Mouse (Mus musculus): ENCODE results near the gene Gm42421. TPM values are rescaled to one million over a fixed set of nuclear protein-coding genes. Genes with fewer than 3 reads are reported as not detected.

Gm42421 gene
- 0.50 and 0.64 TPM in 2 replicates for polyA plus RNA-seq (2014; fragmentation: Nextera tagmentation; extraction: Ambion mirVana)

- Histone ChIP-seq H3K9ac (ENCODE audit: low read depth, low read length) (no peak within 1 kb of the TSS), H3K4me1 (ENCODE audit: control insufficient read depth, insufficient read depth, low read length) (no peaks in the 10 kb centered on the region), H3K27me3 (ENCODE audit: control insufficient read depth, insufficient read depth, low read length) (no peaks in the 10 kb centered on the region), H3K4me3 (ENCODE audit: low read length) (no peak within 1 kb of the TSS), H3K4me2 (replicated peaks; ENCODE audit: low read depth, low read length) (no peak within 1 kb of the TSS), H3K27ac (ENCODE audit: low read depth, low read length) (no peak within 1 kb of the TSS), H3K9me3 (ENCODE audit: control insufficient read depth, low read length) (no peaks in the 10 kb centered on the region), H3K36me3 (ENCODE audit: control insufficient read depth, insufficient read depth, low read length) (peaks cover 78% of the 10 kb centered on the region)
- 95% methylated on average over 8 of the region's 8 CpGs for WGBS
- no peak for ATAC-seq (ENCODE audit: low FRiP score, low TSS enrichment)
Observed at GRCm38 (mm10) chr5:143927875-143928274, at the start of gene Gm42421. Gene Gm42421, plus strand, starts transcription at chr5:143928175.

- no peak for ATAC-seq (ENCODE audit: low FRiP score, low TSS enrichment)
- H3K4me3 ChIP-seq (ENCODE audit: low read length), result no peak overlapping the region
- WGBS, result 95% methylated on average over 3 of the region's 3 CpGs
- H3K9me3 ChIP-seq (ENCODE audit: control insufficient read depth, low read length), result peaks cover 5% of the 10 kb centered on the region; the same call in 1 of the 2 replicates
- H3K4me2 ChIP-seq (replicated peaks; ENCODE audit: low read depth, low read length), result no peak overlapping the region
- no peaks in the 10 kb centered on the region for H3K4me1 ChIP-seq (ENCODE audit: control insufficient read depth, insufficient read depth, low read length)
- no peak overlapping the region for H3K27ac ChIP-seq (ENCODE audit: low read depth, low read length)
- H3K9ac ChIP-seq (ENCODE audit: low read depth, low read length), result no peak overlapping the region
- peaks cover 93% of the 10 kb centered on the region for H3K36me3 ChIP-seq (ENCODE audit: control insufficient read depth, insufficient read depth, low read length)
- H3K27me3 ChIP-seq (ENCODE audit: control insufficient read depth, insufficient read depth, low read length), result no peaks in the 10 kb centered on the region
Observed at GRCm38 (mm10) chr5:143885274-143885673, 42.7 kb upstream of the Gm42421 start.

DNA sequence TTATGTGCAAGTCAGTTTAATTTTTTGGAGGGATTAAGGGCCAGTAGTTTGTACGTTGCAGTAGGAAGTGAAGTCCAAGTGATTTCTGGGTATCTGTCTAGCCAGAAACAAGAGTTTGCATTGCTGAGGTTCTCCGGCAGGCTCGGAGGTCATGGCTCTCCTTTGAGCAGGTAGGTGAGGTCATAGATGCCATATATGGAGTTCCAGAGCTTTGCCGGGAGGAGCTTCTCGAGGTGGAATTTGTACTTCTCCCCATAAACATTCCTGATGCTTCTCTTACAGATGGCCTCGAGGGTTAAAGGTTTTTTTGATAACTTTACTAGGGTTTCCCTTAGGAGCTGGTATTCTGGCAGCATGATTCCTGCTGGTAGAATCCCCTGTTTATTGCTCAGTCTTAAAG, 37.2 kb upstream of the Gm42421 start:
- no peak overlapping the region for H3K9ac ChIP-seq (ENCODE audit: low read depth, low read length)
- no peak overlapping the region for H3K4me3 ChIP-seq (ENCODE audit: low read length)
- H3K27me3 ChIP-seq (ENCODE audit: control insufficient read depth, insufficient read depth, low read length), result no peaks in the 10 kb centered on the region
- no peak overlapping the region for H3K27ac ChIP-seq (ENCODE audit: low read depth, low read length)
- ATAC-seq (ENCODE audit: low FRiP score, low TSS enrichment), result no peak
- H3K36me3 ChIP-seq (ENCODE audit: control insufficient read depth, insufficient read depth, low read length), result peaks cover 58% of the 10 kb centered on the region
- H3K9me3 ChIP-seq (ENCODE audit: control insufficient read depth, low read length), result peaks cover 4% of the 10 kb centered on the region; the same call in 1 of the 2 replicates
- WGBS, result 84% methylated on average over 6 of the region's 6 CpGs
- no peak overlapping the region for H3K4me2 ChIP-seq (replicated peaks; ENCODE audit: low read depth, low read length)
- no peaks in the 10 kb centered on the region for H3K4me1 ChIP-seq (ENCODE audit: control insufficient read depth, insufficient read depth, low read length)

DNA sequence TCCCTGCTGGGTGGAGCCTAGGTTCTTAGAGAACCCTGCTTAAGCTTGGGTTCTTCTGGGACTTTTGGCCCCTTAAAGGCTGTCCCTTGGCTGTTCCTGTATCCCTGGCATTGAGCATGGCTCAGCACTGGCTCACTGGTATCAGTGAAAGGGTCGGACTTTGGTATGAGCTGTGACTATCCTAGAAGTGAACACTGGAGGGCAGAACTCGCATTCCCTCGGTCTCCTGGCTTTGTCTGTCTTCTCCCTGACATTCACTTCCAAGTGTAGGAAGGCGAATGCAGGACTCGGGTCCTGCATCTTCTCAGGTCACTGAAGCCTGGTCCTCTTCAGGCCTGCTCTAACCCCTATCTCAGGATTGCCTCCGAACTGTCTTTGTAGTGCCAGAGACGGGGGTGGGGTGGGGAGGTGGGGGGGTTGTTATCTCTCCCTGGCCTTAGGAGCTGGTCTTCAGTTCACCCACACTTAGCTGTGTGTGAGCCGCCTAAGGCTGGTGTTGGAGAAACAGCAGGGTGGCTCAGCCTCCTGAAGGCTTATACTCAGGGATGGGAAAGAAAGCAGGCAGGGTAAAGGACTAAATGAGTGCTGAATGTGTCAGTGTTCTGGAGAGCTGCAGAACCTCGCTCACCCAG, 35.6 kb upstream of the Gm42421 start:
- no peaks in the 10 kb centered on the region for H3K4me1 ChIP-seq (ENCODE audit: control insufficient read depth, insufficient read depth, low read length)
- no peak for ATAC-seq (ENCODE audit: low FRiP score, low TSS enrichment)
- 71% methylated on average over 9 of the region's 9 CpGs for WGBS
- H3K4me2 ChIP-seq (replicated peaks; ENCODE audit: low read depth, low read length), result no peak overlapping the region
- no peaks in the 10 kb centered on the region for H3K27me3 ChIP-seq (ENCODE audit: control insufficient read depth, insufficient read depth, low read length)
- no peak overlapping the region for H3K27ac ChIP-seq (ENCODE audit: low read depth, low read length)
- no peak overlapping the region for H3K9ac ChIP-seq (ENCODE audit: low read depth, low read length)
- H3K9me3 ChIP-seq (ENCODE audit: control insufficient read depth, low read length), result no peaks in the 10 kb centered on the region
- no peak overlapping the region for H3K4me3 ChIP-seq (ENCODE audit: low read length)
- H3K36me3 ChIP-seq (ENCODE audit: control insufficient read depth, insufficient read depth, low read length), result peaks cover 51% of the 10 kb centered on the region

- WGBS, result 73% methylated on average over 5 of the region's 5 CpGs
- Histone ChIP-seq H3K4me3 (ENCODE audit: low read length) (no peak overlapping the region), H3K27me3 (ENCODE audit: control insufficient read depth, insufficient read depth, low read length) (no peaks in the 10 kb centered on the region), H3K4me2 (replicated peaks; ENCODE audit: low read depth, low read length) (no peak overlapping the region), H3K9ac (ENCODE audit: low read depth, low read length) (no peak overlapping the region), H3K36me3 (ENCODE audit: control insufficient read depth, insufficient read depth, low read length) (peaks cover 52% of the 10 kb centered on the region), H3K27ac (ENCODE audit: low read depth, low read length) (no peak overlapping the region), H3K4me1 (ENCODE audit: control insufficient read depth, insufficient read depth, low read length) (no peaks in the 10 kb centered on the region), H3K9me3 (ENCODE audit: control insufficient read depth, low read length) (no peaks in the 10 kb centered on the region)
- ATAC-seq (ENCODE audit: low FRiP score, low TSS enrichment), result no peak
Observed at GRCm38 (mm10) chr5:143893396-143893795, 34.6 kb upstream of the Gm42421 start.

DNA sequence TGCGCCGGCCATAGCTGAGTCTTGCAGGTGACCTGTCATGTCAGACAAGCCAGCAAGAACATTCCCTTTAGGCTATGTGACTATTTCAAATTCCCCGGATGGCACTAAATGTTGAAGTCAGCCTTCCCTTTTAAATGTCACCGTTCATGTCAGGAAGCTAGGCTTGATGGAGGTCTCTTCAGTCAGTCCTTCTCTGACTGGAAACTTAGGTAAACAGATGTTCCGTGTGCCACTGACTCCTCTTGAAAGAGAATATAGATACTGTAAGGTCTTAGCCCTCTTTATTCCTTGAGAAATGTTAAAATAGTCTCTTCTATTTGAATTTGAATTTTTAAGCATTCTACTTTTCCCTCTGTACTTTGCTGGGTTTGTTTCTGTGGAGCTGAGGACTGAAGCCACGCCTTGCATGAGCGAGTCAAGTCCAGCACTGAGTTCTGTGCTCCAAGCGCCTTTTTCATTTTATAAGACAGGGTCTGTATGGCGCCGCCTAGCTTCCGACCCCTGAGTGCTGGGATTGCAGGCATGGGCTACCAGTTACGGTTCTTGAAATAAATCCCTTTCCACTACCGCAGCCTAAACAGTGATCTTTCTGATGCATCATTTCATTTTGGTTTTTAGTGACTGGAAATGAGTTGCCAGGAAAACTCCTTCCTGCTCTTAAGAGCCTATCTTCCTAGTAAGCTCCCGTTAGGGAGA, 30.2 kb upstream of the Gm42421 start, which contains the start of gene Ankrd61:
TSS of gene Ankrd61 (minus strand) at position 51 of the 696 bp plus-strand sequence.
- no peak for ATAC-seq (ENCODE audit: low FRiP score, low TSS enrichment)
- Histone ChIP-seq H3K27me3 (ENCODE audit: control insufficient read depth, insufficient read depth, low read length) (no peaks in the 10 kb centered on the region), H3K4me3 (ENCODE audit: low read length) (no peak within 1 kb of the TSS), H3K9ac (ENCODE audit: low read depth, low read length) (no peak within 1 kb of the TSS), H3K27ac (ENCODE audit: low read depth, low read length) (no peak within 1 kb of the TSS), H3K36me3 (ENCODE audit: control insufficient read depth, insufficient read depth, low read length) (peaks cover 62% of the 10 kb centered on the region), H3K9me3 (ENCODE audit: control insufficient read depth, low read length) (no peaks in the 10 kb centered on the region), H3K4me2 (replicated peaks; ENCODE audit: low read depth, low read length) (no peak within 1 kb of the TSS), H3K4me1 (ENCODE audit: control insufficient read depth, insufficient read depth, low read length) (no peaks in the 10 kb centered on the region)
- 89% methylated on average over 14 of the region's 14 CpGs for WGBS

GRCm38 (mm10) chr5:143902111-143902510, 25.9 kb upstream of the Gm42421 start:
- no peak overlapping the region for H3K9ac ChIP-seq (ENCODE audit: low read depth, low read length)
- no peak overlapping the region for H3K27ac ChIP-seq (ENCODE audit: low read depth, low read length)
- H3K27me3 ChIP-seq (ENCODE audit: control insufficient read depth, insufficient read depth, low read length), result no peaks in the 10 kb centered on the region
- H3K9me3 ChIP-seq (ENCODE audit: control insufficient read depth, low read length), result no peaks in the 10 kb centered on the region
- no peak overlapping the region for H3K4me2 ChIP-seq (replicated peaks; ENCODE audit: low read depth, low read length)
- peaks cover 87% of the 10 kb centered on the region for H3K36me3 ChIP-seq (ENCODE audit: control insufficient read depth, insufficient read depth, low read length)
- WGBS, result 74% methylated on average over 3 of the region's 3 CpGs
- H3K4me3 ChIP-seq (ENCODE audit: low read length), result no peak overlapping the region
- ATAC-seq (ENCODE audit: low FRiP score, low TSS enrichment), result no peak
- no peaks in the 10 kb centered on the region for H3K4me1 ChIP-seq (ENCODE audit: control insufficient read depth, insufficient read depth, low read length)

DNA sequence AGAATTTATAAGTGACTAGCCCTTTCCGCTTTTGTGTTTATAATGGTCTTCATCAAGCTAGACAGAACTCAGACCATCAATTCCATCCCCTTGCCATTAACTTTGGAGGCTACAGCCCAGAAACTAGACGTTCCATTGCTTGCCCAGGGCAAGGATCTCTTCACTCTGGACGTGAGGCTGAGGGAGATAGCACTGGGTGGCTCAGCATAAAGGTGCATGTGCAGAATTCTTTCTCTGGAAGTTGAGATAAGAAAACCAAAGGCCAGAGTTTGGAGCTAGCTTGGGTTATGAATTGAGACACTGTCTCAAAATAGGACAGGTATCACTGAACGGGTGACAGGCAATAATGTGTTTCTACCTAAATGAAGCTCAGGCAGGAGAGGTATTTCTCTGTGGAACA, 24.2 kb upstream of the Gm42421 start:
- WGBS, result 91% methylated on average over 4 of the region's 4 CpGs
- Histone ChIP-seq H3K4me1 (ENCODE audit: control insufficient read depth, insufficient read depth, low read length) (peaks cover 15% of the 10 kb centered on the region), H3K4me2 (replicated peaks; ENCODE audit: low read depth, low read length) (no peak overlapping the region), H3K27ac (ENCODE audit: low read depth, low read length) (no peak overlapping the region), H3K27me3 (ENCODE audit: control insufficient read depth, insufficient read depth, low read length) (no peaks in the 10 kb centered on the region), H3K36me3 (ENCODE audit: control insufficient read depth, insufficient read depth, low read length) (peaks cover 70% of the 10 kb centered on the region), H3K4me3 (ENCODE audit: low read length) (no peak overlapping the region), H3K9me3 (ENCODE audit: control insufficient read depth, low read length) (no peaks in the 10 kb centered on the region), H3K9ac (ENCODE audit: low read depth, low read length) (no peak overlapping the region)
- no peak for ATAC-seq (ENCODE audit: low FRiP score, low TSS enrichment)

DNA sequence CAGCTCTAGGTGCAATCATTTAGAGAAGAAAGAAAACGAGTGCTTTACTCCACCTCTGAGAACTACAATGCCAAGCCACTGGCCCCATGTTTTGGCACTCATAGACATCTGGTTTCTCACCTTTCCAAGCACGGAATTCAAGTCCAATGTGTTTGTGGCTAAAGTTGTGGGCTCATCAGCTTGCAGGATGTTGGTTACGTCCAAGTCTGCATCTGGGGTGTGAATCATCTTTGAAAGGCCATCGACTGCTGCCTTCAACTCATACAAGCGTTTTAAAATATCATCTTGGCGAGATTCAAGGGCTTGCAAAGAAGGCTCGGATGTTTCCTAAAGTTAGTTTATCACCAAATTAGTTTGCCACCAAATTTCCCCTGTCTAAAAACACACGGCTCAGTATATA, 21.5 kb upstream of the Gm42421 start:
- H3K9ac ChIP-seq (ENCODE audit: low read depth, low read length), result no peak overlapping the region
- peaks cover 23% of the 10 kb centered on the region for H3K4me1 ChIP-seq (ENCODE audit: control insufficient read depth, insufficient read depth, low read length)
- H3K27me3 ChIP-seq (ENCODE audit: control insufficient read depth, insufficient read depth, low read length), result no peaks in the 10 kb centered on the region
- H3K27ac ChIP-seq (ENCODE audit: low read depth, low read length), result no peak overlapping the region
- no peak overlapping the region for H3K4me2 ChIP-seq (replicated peaks; ENCODE audit: low read depth, low read length)
- H3K9me3 ChIP-seq (ENCODE audit: control insufficient read depth, low read length), result no peaks in the 10 kb centered on the region
- no peak for ATAC-seq (ENCODE audit: low FRiP score, low TSS enrichment)
- 77% methylated on average over 8 of the region's 8 CpGs for WGBS
- peaks cover 45% of the 10 kb centered on the region for H3K36me3 ChIP-seq (ENCODE audit: control insufficient read depth, insufficient read depth, low read length)
- H3K4me3 ChIP-seq (ENCODE audit: low read length), result no peak overlapping the region
